Comparison of ENCODE assay signal across 10 mouse cellular contexts in genomic region chr4:114924971-114925916, GRCm38 (mm10). TPM values are rescaled to one million over a fixed set of nuclear protein-coding genes. Genes with fewer than 3 reads are reported as not detected.
DNase-seq lines count a peak whose midpoint lies in the region; ATAC-seq lines count a peak whose summit lies in the region.
"Had no signal": no experiment of that assay in that cellular context is flagged by ENCODE, and none has a peak within 500 bp of the region (broad histone marks: within the 10 kb centered on the region; RNA-seq: fewer than 3 reads in every experiment).

No protein-coding gene starts in this region.

- peaks cover 79% of the 10 kb centered on the region for H3K27me3 ChIP-seq in heart, embryonic 12.5 days (replicated peaks)
- peaks cover 87% of the 10 kb centered on the region for H3K27me3 ChIP-seq in heart, embryonic 15.5 days
- peaks cover 94% of the 10 kb centered on the region for H3K27me3 ChIP-seq in limb, embryonic 13.5 days

- peak overlapping the region; percentile 34 for H3K9ac ChIP-seq in heart, embryonic 12.5 days
- H3K9ac ChIP-seq in heart, embryonic 15.5 days = no peak overlapping the region
- peak overlapping the region; percentile 45 for H3K9ac ChIP-seq in limb, embryonic 13.5 days

- no peak for DNase-seq in heart, adult 9 months (ENCODE audit: low spot score in 2 of 2)
- DNase-seq in adrenal gland, postnatal 14 days = peak; percentile 53
- DNase-seq in neural tube, embryonic 10.5 days (ENCODE audit: extremely low spot score, low spot score) = peak; percentile 75
- DNase-seq in yolk sac, embryonic 10.5 days (ENCODE audit: low spot score) = no peak
- no peak for DNase-seq in right cerebral cortex, adult 18-20 months

- H3K9me3 ChIP-seq in heart, embryonic 12.5 days (replicated peaks) = no peaks in the 10 kb centered on the region
- no peaks in the 10 kb centered on the region for H3K9me3 ChIP-seq in heart, embryonic 15.5 days (replicated peaks)
- no peaks in the 10 kb centered on the region for H3K9me3 ChIP-seq in limb, embryonic 13.5 days

- H3K4me1 ChIP-seq in heart, embryonic 12.5 days (replicated peaks) = peaks cover 7% of the 10 kb centered on the region
- H3K4me1 ChIP-seq in heart, embryonic 15.5 days (replicated peaks) = peaks cover 14% of the 10 kb centered on the region
- H3K4me1 ChIP-seq in limb, embryonic 13.5 days = peaks cover 13% of the 10 kb centered on the region

- ATAC-seq in heart, embryonic 12.5 days (ENCODE audit: insufficient number of reproducible peaks, low FRiP score) = peak; percentile 37; the same call in 1 of the 2 replicates
- 0 out of 2 replicates have a peak, but pooled peaks have one; percentile 56 for ATAC-seq in heart, embryonic 15.5 days (replicated peaks; ENCODE audit: insufficient number of reproducible peaks, insufficient read depth, low FRiP score, low read depth)
- no peak for ATAC-seq in limb, embryonic 13.5 days (ENCODE audit: low FRiP score, low read depth)

- H3K4me3 ChIP-seq in heart, embryonic 12.5 days = peak overlapping the region; percentile 44
- H3K4me3 ChIP-seq in heart, embryonic 15.5 days = peak overlapping the region; percentile 42
- H3K4me3 ChIP-seq in limb, embryonic 13.5 days = peak overlapping the region; percentile 45

- H3K27ac ChIP-seq in heart, embryonic 12.5 days (ENCODE audit: poor library complexity, severe bottlenecking) = no peak overlapping the region
- no peak overlapping the region for H3K27ac ChIP-seq in heart, embryonic 15.5 days
- no peak overlapping the region for H3K27ac ChIP-seq in limb, embryonic 13.5 days

- no peaks in the 10 kb centered on the region for H3K36me3 ChIP-seq in heart, embryonic 12.5 days
- no peaks in the 10 kb centered on the region for H3K36me3 ChIP-seq in heart, embryonic 15.5 days
- no peaks in the 10 kb centered on the region for H3K36me3 ChIP-seq in limb, embryonic 13.5 days

- H3K4me2 ChIP-seq in heart, embryonic 12.5 days = peak overlapping the region; percentile 69
- H3K4me2 ChIP-seq in heart, embryonic 15.5 days = peak overlapping the region; percentile 73
- peak overlapping the region; percentile 72 for H3K4me2 ChIP-seq in limb, embryonic 13.5 days (replicated peaks)

- WGBS in heart, embryonic 12.5 days = 2% methylated on average over 125 of the region's 125 CpGs
- whole genome bisulfite sequencing in heart, embryonic 15.5 days = under 1% methylated on average over 125 of the region's 125 CpGs
- under 1% methylated on average over 121 of the region's 125 CpGs for WGBS in limb, embryonic 13.5 days

RNA-seq across cellular contexts. Expression of gene Foxe3, which starts 0.6 kb away (rescaled TPM):
- not detected in 2 replicates for polyA plus RNA-seq in heart, embryonic 12.5 days (2016; fragmentation: Nextera tagmentation; extraction: Ambion mirVana)
- not detected in 2 replicates for total RNA-seq in adrenal gland, postnatal 14 days (2021)
- polyA plus RNA-seq in heart, embryonic 15.5 days (2015; fragmentation: Nextera tagmentation; extraction: Ambion mirVana) = not detected in 2 replicates
- polyA plus RNA-seq in limb, embryonic 13.5 days (2015; fragmentation: Nextera tagmentation; extraction: Ambion mirVana) = not detected in 2 replicates
- total RNA-seq: heart, postnatal 36 days; MEL had no signal

RNA-seq across cellular contexts. Expression of gene Foxd2, which starts 16.6 kb away (rescaled TPM):
- 0.09 TPM in 1 of 2 replicates, not detected in the other for polyA plus RNA-seq in heart, embryonic 12.5 days (2016; fragmentation: Nextera tagmentation; extraction: Ambion mirVana)
- total RNA-seq in adrenal gland, postnatal 14 days (2021) = 1.6 and 1.9 TPM in 2 replicates
- 0.15 TPM in 1 of 2 replicates, not detected in the other for polyA plus RNA-seq in heart, embryonic 15.5 days (2015; fragmentation: Nextera tagmentation; extraction: Ambion mirVana)
- 1.3 and 1.9 TPM in 2 replicates for polyA plus RNA-seq in limb, embryonic 13.5 days (2015; fragmentation: Nextera tagmentation; extraction: Ambion mirVana)

Comparison
In these comparisons a context has a peak if more than half of its experiments do, and no peak if none do; other contexts are left out.
1. DNase-seq: peak in adrenal gland, postnatal 14 days (single experiment) and neural tube, embryonic 10.5 days (single experiment); none in heart, adult 9 months (0 of 2), yolk sac, embryonic 10.5 days (single experiment) and right cerebral cortex, adult 18-20 months (single experiment).
2. Peak in every context shown above with its lines, with median percentiles within 50 percentile points of each other: H3K4me2 ChIP-seq and H3K4me3 ChIP-seq.